Mouse (Mus musculus) spleen, adult 2 months (tissue): ENCODE results near the gene Gm9821. TPM values are rescaled to one million over a fixed set of nuclear protein-coding genes. Genes with fewer than 3 reads are reported as not detected.

ENCODE experiments used
- DNase-seq, 2 experiments: peaks; one replicate each; pipeline versions ENCODE4 v3.0.0 to v3.0.0-alpha.2; 2012 to 2021; ENCODE audit warnings: low spot score in 2 of 2, low read depth in 1 of 2
- H3K27ac ChIP-seq: fragments of 200-500 bp; 2 replicates; pipeline ENCODE4 v1.5.1; 2012; ENCODE audit warnings: low read length, inconsistent platforms; ENCODE audit not compliant: insufficient read depth
- H3K27me3 ChIP-seq: fragments of 200-500 bp; 2 replicates; pipeline ENCODE4 v1.6.1; 2012; ENCODE audit warnings: mild to moderate bottlenecking, moderate library complexity, low read length, inconsistent platforms; ENCODE audit not compliant: control insufficient read depth, insufficient read depth
- H3K36me3 ChIP-seq: fragments of 200-500 bp; 2 replicates; pipeline ENCODE4 v1.6.1; 2012; ENCODE audit warnings: mild to moderate bottlenecking, low read length, inconsistent platforms; ENCODE audit not compliant: control insufficient read depth, insufficient read depth
- H3K4me1 ChIP-seq: fragments of 200-500 bp; 2 replicates; pipeline ENCODE4 v1.6.1; 2011; ENCODE audit warnings: inconsistent platforms; ENCODE audit not compliant: control insufficient read depth, insufficient read depth, insufficient read length
- H3K4me3 ChIP-seq: fragments of 200-500 bp; 2 replicates; pipeline ENCODE4 v1.5.1; 2011; ENCODE audit warnings: mild to moderate bottlenecking, inconsistent platforms; ENCODE audit not compliant: insufficient read depth, insufficient read length; ENCODE audit errors: extremely low read depth
- CTCF ChIP-seq: fragments of 200-500 bp; IDR thresholded peaks from 2 replicates; pipeline ENCODE4 v1.5.1; 2011; ENCODE audit warnings: mild to moderate bottlenecking, inconsistent platforms; ENCODE audit not compliant: insufficient read depth, insufficient read length, insufficient replicate concordance; ENCODE audit errors: extremely low read depth
- POLR2A ChIP-seq: fragments of 200-500 bp; IDR thresholded peaks from 2 replicates; pipeline ENCODE4 v1.6.1; 2011; ENCODE audit warnings: low read depth, low read length, inconsistent platforms
- WGBS: fragments of 180-500 bp; shearing (Covaris S2); methylation state at CpG from one replicate; pipeline ENCODE4 v1.1.7; 2018; 5-methylcytosine and 5-hydroxymethylcytosine counted together
- polyA plus RNA-seq: library from polyadenylated mRNA; depleted of rRNA; stranded (reverse); fragments of >200 nt; gene quantifications from 2 replicates; pipeline ENCODE4 v1.2.3, GENCODE M21; 2012

Gene Gm9821
- polyA plus RNA-seq, 1 experiment, result not detected

- Histone ChIP-seq H3K4me1 (peaks cover 17% of the 10 kb centered on the region), H3K27ac (peak overlapping the region; percentile 82), H3K36me3 (no peaks in the 10 kb centered on the region), H3K27me3 (peaks cover 12% of the 10 kb centered on the region), H3K4me3 (peak overlapping the region; percentile 41; the same call in 1 of the 2 replicates)
- WGBS, result 34% methylated on average over 21 of the region's 21 CpGs
- DNase-seq, result no peak
- TF ChIP-seq CTCF (no peak), POLR2A (no peak)
Measured at GRCm38 (mm10) chr2:91971231-91972097, 26.0 kb downstream of the Gm9821 start.

- WGBS, result 7% methylated on average over 13 of the region's 13 CpGs
- peak in 1 of 2 experiments; percentile 59 for DNase-seq
Measured at GRCm38 (mm10) chr2:91972121-91972566, 26.6 kb downstream of the Gm9821 start.

GRCm38 (mm10) chr2:91973416-91974135 lies 28.1 kb downstream of the Gm9821 start:
- DNase-seq, result no peak
- peaks cover 17% of the 10 kb centered on the region for H3K4me1 ChIP-seq
- TF ChIP-seq POLR2A, result no peak
- TF ChIP-seq CTCF, result no peak
- no peak overlapping the region for H3K4me3 ChIP-seq
- H3K36me3 ChIP-seq, result no peaks in the 10 kb centered on the region
- peaks cover 12% of the 10 kb centered on the region for H3K27me3 ChIP-seq
- no peak overlapping the region for H3K27ac ChIP-seq
- WGBS, result 86% methylated on average over 7 of the region's 7 CpGs

More at GRCm38 (mm10) chr2:91972121-91972566, 26.6 kb downstream of the Gm9821 start:
- Histone ChIP-seq H3K27ac (peak overlapping the region; percentile 82), H3K27me3 (peaks cover 12% of the 10 kb centered on the region), H3K4me1 (peaks cover 17% of the 10 kb centered on the region), H3K4me3 (peak overlapping the region; percentile 41; the same call in 1 of the 2 replicates), H3K36me3 (no peaks in the 10 kb centered on the region)
- TF ChIP-seq CTCF (no peak), POLR2A (no peak)

- peaks cover 17% of the 10 kb centered on the region for H3K4me1 ChIP-seq
- H3K4me3 ChIP-seq, result peak within 1 kb of the TSS; percentile 38; the same call in 1 of the 2 replicates
- TF ChIP-seq CTCF (no peak), POLR2A (no peak)
- peaks cover 12% of the 10 kb centered on the region for H3K27me3 ChIP-seq
- no peaks in the 10 kb centered on the region for H3K36me3 ChIP-seq
- DNase-seq, result no peak
- WGBS, result 7% methylated on average over 74 of the region's 79 CpGs
- no peak within 1 kb of the TSS for H3K27ac ChIP-seq
Measured at GRCm38 (mm10) chr2:91975581-91976541, 30.4 kb downstream of the Gm9821 start, which contains the start of gene Dgkz. TSS of gene Dgkz (minus strand) at chr2:91975864.

GRCm38 (mm10) chr2:91977960-91978359 lies 32.5 kb downstream of the Gm9821 start:
- TF ChIP-seq POLR2A (no peak), CTCF (no peak)
- peaks cover 12% of the 10 kb centered on the region for H3K27me3 ChIP-seq
- no peak overlapping the region for H3K27ac ChIP-seq
- H3K36me3 ChIP-seq, result no peaks in the 10 kb centered on the region
- DNase-seq, result no peak
- WGBS, result 32% methylated on average over 4 of the region's 4 CpGs
- H3K4me1 ChIP-seq, result peaks cover 8% of the 10 kb centered on the region
- no peak overlapping the region for H3K4me3 ChIP-seq

GRCm38 (mm10) chr2:91978547-91978946 lies 33.0 kb downstream of the Gm9821 start:
- Histone ChIP-seq H3K27me3 (peaks cover 12% of the 10 kb centered on the region), H3K27ac (no peak overlapping the region)
- 52% methylated on average over 2 of the region's 2 CpGs for WGBS

More at GRCm38 (mm10) chr2:91978547-91978946, 33.0 kb downstream of the Gm9821 start:
- peaks cover 8% of the 10 kb centered on the region for H3K4me1 ChIP-seq
- no peaks in the 10 kb centered on the region for H3K36me3 ChIP-seq
- TF ChIP-seq CTCF (no peak), POLR2A (no peak)
- DNase-seq, result no peak
- no peak overlapping the region for H3K4me3 ChIP-seq
